Mouse (Mus musculus): Measurements from ENCODE around the gene Rnf222. TPM values are rescaled to one million over a fixed set of nuclear protein-coding genes. Genes with fewer than 3 reads are reported as not detected.
A peak's percentile ranks its signal among the peaks of the same experiment; 100 is the strongest.

Gene Rnf222
- polyA plus RNA-seq, 1 experiment = 0.05 TPM

- no peak for DNase-seq (ENCODE audit: low read depth)
- TF ChIP-seq CTCF (IDR thresholded peaks at IDR 0.05; ENCODE audit: borderline replicate concordance, extremely low read depth, insufficient read depth, insufficient read length) (no peak), POLR2A (IDR thresholded peaks at IDR 0.05; ENCODE audit: borderline replicate concordance, extremely low read depth, insufficient read depth, insufficient read length, poor library complexity, severe bottlenecking) (no peak)
These were observed 24.7 kb upstream of the Rnf222 start for GRCm38 (mm10) chr11:68863631-68864091.

- no peak for TF ChIP-seq POLR2A (IDR thresholded peaks at IDR 0.05; ENCODE audit: borderline replicate concordance, extremely low read depth, insufficient read depth, insufficient read length, poor library complexity, severe bottlenecking)
- no peak for TF ChIP-seq CTCF (IDR thresholded peaks at IDR 0.05; ENCODE audit: borderline replicate concordance, extremely low read depth, insufficient read depth, insufficient read length)
- DNase-seq (ENCODE audit: low read depth) = peak; percentile 24
These were observed 23.7 kb upstream of the Rnf222 start for GRCm38 (mm10) chr11:68864544-68865189.

GRCm38 (mm10) chr11:68871277-68871676, 17.1 kb upstream of the Rnf222 start:
- no peak for DNase-seq (ENCODE audit: low read depth)
- TF ChIP-seq POLR2A (IDR thresholded peaks at IDR 0.05; ENCODE audit: borderline replicate concordance, extremely low read depth, insufficient read depth, insufficient read length, poor library complexity, severe bottlenecking) (no peak), CTCF (IDR thresholded peaks at IDR 0.05; ENCODE audit: borderline replicate concordance, extremely low read depth, insufficient read depth, insufficient read length) (no peak)

- no peak for DNase-seq (ENCODE audit: low read depth)
- TF ChIP-seq POLR2A (IDR thresholded peaks at IDR 0.05; ENCODE audit: borderline replicate concordance, extremely low read depth, insufficient read depth, insufficient read length, poor library complexity, severe bottlenecking) (no peak), CTCF (IDR thresholded peaks at IDR 0.05; ENCODE audit: borderline replicate concordance, extremely low read depth, insufficient read depth, insufficient read length) (no peak)
These were observed 16.6 kb upstream of the Rnf222 start, which contains the start of gene Ndel1 for GRCm38 (mm10) chr11:68871748-68872147. TSS of gene Ndel1 (minus strand) at chr11:68871858.

- TF ChIP-seq CTCF (IDR thresholded peaks at IDR 0.05; ENCODE audit: borderline replicate concordance, extremely low read depth, insufficient read depth, insufficient read length) (peak; percentile 77; the same call in 1 of the 2 replicates), POLR2A (IDR thresholded peaks at IDR 0.05; ENCODE audit: borderline replicate concordance, extremely low read depth, insufficient read depth, insufficient read length, poor library complexity, severe bottlenecking) (no peak)
- DNase-seq (ENCODE audit: low read depth) = peak; percentile 71
These were observed 13.5 kb upstream of the Rnf222 start for GRCm38 (mm10) chr11:68874841-68875240.

- no peak for DNase-seq (ENCODE audit: low read depth)
- TF ChIP-seq POLR2A (IDR thresholded peaks at IDR 0.05; ENCODE audit: borderline replicate concordance, extremely low read depth, insufficient read depth, insufficient read length, poor library complexity, severe bottlenecking) (no peak), CTCF (IDR thresholded peaks at IDR 0.05; ENCODE audit: borderline replicate concordance, extremely low read depth, insufficient read depth, insufficient read length) (no peak)
These were observed 9.5 kb upstream of the Rnf222 start for GRCm38 (mm10) chr11:68878811-68879210.

GRCm38 (mm10) chr11:68882107-68882506, 6.2 kb upstream of the Rnf222 start:
- TF ChIP-seq CTCF (IDR thresholded peaks at IDR 0.05; ENCODE audit: borderline replicate concordance, extremely low read depth, insufficient read depth, insufficient read length) = no peak
- no peak for TF ChIP-seq POLR2A (IDR thresholded peaks at IDR 0.05; ENCODE audit: borderline replicate concordance, extremely low read depth, insufficient read depth, insufficient read length, poor library complexity, severe bottlenecking)
- DNase-seq (ENCODE audit: low read depth) = no peak

- no peak for DNase-seq (ENCODE audit: low read depth)
- TF ChIP-seq CTCF (IDR thresholded peaks at IDR 0.05; ENCODE audit: borderline replicate concordance, extremely low read depth, insufficient read depth, insufficient read length) (no peak), POLR2A (IDR thresholded peaks at IDR 0.05; ENCODE audit: borderline replicate concordance, extremely low read depth, insufficient read depth, insufficient read length, poor library complexity, severe bottlenecking) (no peak)
These were observed 4.5 kb upstream of the Rnf222 start for GRCm38 (mm10) chr11:68883843-68884242.

- TF ChIP-seq POLR2A (IDR thresholded peaks at IDR 0.05; ENCODE audit: borderline replicate concordance, extremely low read depth, insufficient read depth, insufficient read length, poor library complexity, severe bottlenecking) (no peak), CTCF (IDR thresholded peaks at IDR 0.05; ENCODE audit: borderline replicate concordance, extremely low read depth, insufficient read depth, insufficient read length) (no peak)
- no peak for DNase-seq (ENCODE audit: low read depth)
These were observed 4.0 kb upstream of the Rnf222 start for GRCm38 (mm10) chr11:68884368-68884767.

- TF ChIP-seq POLR2A (IDR thresholded peaks at IDR 0.05; ENCODE audit: borderline replicate concordance, extremely low read depth, insufficient read depth, insufficient read length, poor library complexity, severe bottlenecking) (no peak), CTCF (IDR thresholded peaks at IDR 0.05; ENCODE audit: borderline replicate concordance, extremely low read depth, insufficient read depth, insufficient read length) (no peak)
- no peak for DNase-seq (ENCODE audit: low read depth)
These were observed 2.3 kb upstream of the Rnf222 start for GRCm38 (mm10) chr11:68886091-68886490.

GRCm38 (mm10) chr11:68888653-68889052, 300 bp downstream of the Rnf222 start:
- no peak for TF ChIP-seq CTCF (IDR thresholded peaks at IDR 0.05; ENCODE audit: borderline replicate concordance, extremely low read depth, insufficient read depth, insufficient read length)
- TF ChIP-seq POLR2A (IDR thresholded peaks at IDR 0.05; ENCODE audit: borderline replicate concordance, extremely low read depth, insufficient read depth, insufficient read length, poor library complexity, severe bottlenecking) = no peak
- DNase-seq (ENCODE audit: low read depth) = no peak

- TF ChIP-seq POLR2A (IDR thresholded peaks at IDR 0.05; ENCODE audit: borderline replicate concordance, extremely low read depth, insufficient read depth, insufficient read length, poor library complexity, severe bottlenecking) (no peak), CTCF (IDR thresholded peaks at IDR 0.05; ENCODE audit: borderline replicate concordance, extremely low read depth, insufficient read depth, insufficient read length) (no peak)
- no peak for DNase-seq (ENCODE audit: low read depth)
These were observed 2.3 kb downstream of the Rnf222 start for GRCm38 (mm10) chr11:68890625-68891024.
